Mouse (Mus musculus): ENCODE data around the gene Rita1. TPM values are rescaled to one million over a fixed set of nuclear protein-coding genes. Genes with fewer than 3 reads are reported as not detected.

The Rita1 gene
- polyA plus RNA-seq, 1 experiment from 2014 or later, result 12.8 TPM

DNA sequence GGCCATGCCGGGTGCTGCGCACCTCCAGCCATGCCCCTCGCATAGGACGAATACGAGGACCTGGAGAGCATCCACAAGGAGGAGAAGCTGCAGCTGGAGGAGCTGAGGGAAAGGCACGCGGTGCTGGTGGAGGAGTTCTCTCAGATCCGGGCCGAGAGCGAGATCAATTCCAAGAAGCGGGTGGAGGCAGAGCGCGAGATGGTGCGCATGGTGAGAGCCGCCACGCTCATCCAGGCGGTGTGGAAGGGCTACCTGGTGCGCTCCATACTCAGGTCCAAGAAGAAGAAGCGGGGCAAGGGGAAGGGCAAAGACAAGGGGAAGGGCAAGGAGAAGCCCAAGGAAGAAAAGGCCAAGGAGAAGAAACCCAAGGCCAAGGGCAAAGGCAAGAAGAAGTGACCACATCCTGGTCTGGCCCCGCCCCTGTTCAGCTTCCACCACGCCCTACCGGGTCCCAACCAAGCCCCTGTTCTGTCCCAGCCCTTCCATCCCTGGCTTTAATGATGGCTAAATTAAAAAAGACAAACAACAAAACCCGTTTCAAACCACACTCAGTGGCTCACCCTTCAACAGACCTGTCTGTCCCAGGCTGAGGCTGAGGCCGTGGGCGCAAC lies 5.7 kb downstream of the Rita1 start:
- H3K9me3 ChIP-seq (ENCODE audit: control insufficient read depth, low read length), result no peaks in the 10 kb centered on the region
- peaks cover 9% of the 10 kb centered on the region for H3K4me1 ChIP-seq (ENCODE audit: control insufficient read depth, insufficient read depth, low read length)
- H3K27ac ChIP-seq (ENCODE audit: low read length), result no peak overlapping the region
- H3K4me2 ChIP-seq (ENCODE audit: low read depth, low read length), result no peak overlapping the region
- no peaks in the 10 kb centered on the region for H3K36me3 ChIP-seq (ENCODE audit: control insufficient read depth, insufficient read depth, low read length)
- no peak overlapping the region for H3K4me3 ChIP-seq (ENCODE audit: low read length)
- H3K9ac ChIP-seq (ENCODE audit: low read depth, low read length), result 0 out of 2 replicates have a peak overlapping the region, but pooled peaks have one; percentile 4
- H3K27me3 ChIP-seq (replicated peaks; ENCODE audit: control insufficient read depth, insufficient read depth, low read length), result no peaks in the 10 kb centered on the region
- no peak for ATAC-seq
- WGBS, result 72% methylated on average over 25 of the region's 25 CpGs

DNA sequence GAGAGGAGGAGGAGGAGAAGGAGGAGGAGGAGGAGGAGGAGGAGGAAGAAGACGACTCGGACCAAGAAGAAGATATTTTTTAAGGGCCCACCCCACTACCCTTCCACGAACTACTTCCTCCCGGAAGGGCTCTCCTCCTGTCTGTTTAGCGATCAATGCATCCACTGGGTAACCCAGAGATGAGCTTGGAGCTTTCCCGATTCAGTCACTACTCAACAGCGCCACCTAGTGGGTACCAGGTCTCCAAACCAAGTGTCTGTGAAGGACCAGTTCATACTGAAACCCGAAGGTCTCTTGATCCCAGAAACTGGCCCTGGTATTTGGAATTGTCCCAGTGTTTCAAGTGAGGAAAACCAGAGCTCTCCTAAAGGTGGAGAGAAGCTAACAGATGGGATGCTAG lies 6.7 kb downstream of the Rita1 start:
- H3K9ac ChIP-seq (ENCODE audit: low read depth, low read length), result no peak overlapping the region
- peak overlapping the region; percentile 26; the same call in 1 of the 2 replicates for H3K4me3 ChIP-seq (ENCODE audit: low read length)
- H3K27me3 ChIP-seq (replicated peaks; ENCODE audit: control insufficient read depth, insufficient read depth, low read length), result no peaks in the 10 kb centered on the region
- no peaks in the 10 kb centered on the region; the same call in 1 of the 2 replicates for H3K4me1 ChIP-seq (ENCODE audit: control insufficient read depth, insufficient read depth, low read length)
- no peaks in the 10 kb centered on the region for H3K36me3 ChIP-seq (ENCODE audit: control insufficient read depth, insufficient read depth, low read length)
- ATAC-seq, result peak; percentile 62
- 0% methylated on average over 8 of the region's 8 CpGs for WGBS
- no peak overlapping the region for H3K27ac ChIP-seq (ENCODE audit: low read length)
- H3K4me2 ChIP-seq (ENCODE audit: low read depth, low read length), result peak overlapping the region; percentile 43
- no peaks in the 10 kb centered on the region for H3K9me3 ChIP-seq (ENCODE audit: control insufficient read depth, low read length)

DNA sequence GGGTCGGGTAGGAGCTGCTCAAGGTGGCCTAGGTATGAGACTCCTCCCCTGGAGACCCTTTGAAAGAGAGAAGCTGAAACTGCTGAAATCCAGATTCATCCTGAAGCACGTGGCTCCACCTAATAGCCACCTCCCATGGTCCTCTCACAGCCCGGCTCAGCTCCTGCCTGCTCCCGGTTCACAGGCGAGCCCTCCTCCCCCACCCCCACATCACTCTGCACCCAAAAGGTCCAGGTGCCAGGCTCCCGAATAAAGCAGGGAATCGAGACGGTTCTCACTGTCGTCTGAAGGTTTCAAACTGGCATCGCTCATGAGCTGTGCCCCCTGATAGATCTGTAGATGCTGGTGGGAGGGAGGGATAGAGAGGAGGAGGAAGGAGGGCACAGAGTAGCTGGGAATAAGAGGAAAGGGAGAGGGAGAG lies 7.1 kb downstream of the Rita1 start:
- Histone ChIP-seq H3K36me3 (ENCODE audit: control insufficient read depth, insufficient read depth, low read length) (no peaks in the 10 kb centered on the region), H3K9ac (ENCODE audit: low read depth, low read length) (peak overlapping the region; percentile 12)

DNA sequence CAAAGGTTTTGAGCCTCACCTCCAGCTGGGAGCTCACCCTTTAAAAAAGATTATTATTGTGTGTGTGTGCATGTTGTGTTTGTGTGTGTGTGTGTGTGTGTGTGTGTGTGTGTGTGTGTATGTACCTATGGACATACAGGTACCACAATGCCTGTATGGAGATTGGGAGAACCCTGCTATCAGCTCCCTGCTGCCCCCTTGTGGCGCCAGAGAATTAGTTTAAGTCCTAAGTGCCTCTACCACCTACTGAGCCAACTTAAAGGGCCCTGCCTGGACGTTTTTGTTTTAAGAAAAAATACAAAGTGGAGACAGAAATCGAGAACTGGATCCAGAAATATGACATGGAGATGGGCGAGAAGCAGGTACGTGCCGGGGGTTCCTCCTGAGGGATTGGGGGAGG lies 7.5 kb downstream of the Rita1 start:
- H3K36me3 ChIP-seq (ENCODE audit: control insufficient read depth, insufficient read depth, low read length), result no peaks in the 10 kb centered on the region
- no peaks in the 10 kb centered on the region for H3K27me3 ChIP-seq (replicated peaks; ENCODE audit: control insufficient read depth, insufficient read depth, low read length)
- peak; percentile 62 for ATAC-seq
- H3K4me1 ChIP-seq (ENCODE audit: control insufficient read depth, insufficient read depth, low read length), result no peaks in the 10 kb centered on the region; the same call in 1 of the 2 replicates
- peak overlapping the region; percentile 43 for H3K4me2 ChIP-seq (ENCODE audit: low read depth, low read length)
- no peaks in the 10 kb centered on the region for H3K9me3 ChIP-seq (ENCODE audit: control insufficient read depth, low read length)
- peak overlapping the region; percentile 26 for H3K4me3 ChIP-seq (ENCODE audit: low read length)
- WGBS, result 2% methylated on average over 6 of the region's 6 CpGs
- H3K27ac ChIP-seq (ENCODE audit: low read length), result no peak overlapping the region
- H3K9ac ChIP-seq (ENCODE audit: low read depth, low read length), result peak overlapping the region; percentile 12

More for the DNA sequence above, 7.1 kb downstream of the Rita1 start:
- H3K27me3 ChIP-seq (replicated peaks; ENCODE audit: control insufficient read depth, insufficient read depth, low read length), result no peaks in the 10 kb centered on the region
- peak; percentile 22; the same call in 1 of the 2 replicates for ATAC-seq
- H3K9me3 ChIP-seq (ENCODE audit: control insufficient read depth, low read length), result no peaks in the 10 kb centered on the region
- peak overlapping the region; percentile 26 for H3K4me3 ChIP-seq (ENCODE audit: low read length)
- no peak overlapping the region for H3K27ac ChIP-seq (ENCODE audit: low read length)
- H3K4me1 ChIP-seq (ENCODE audit: control insufficient read depth, insufficient read depth, low read length), result no peaks in the 10 kb centered on the region; the same call in 1 of the 2 replicates
- peak overlapping the region; percentile 43 for H3K4me2 ChIP-seq (ENCODE audit: low read depth, low read length)
- 3% methylated on average over 10 of the region's 10 CpGs for WGBS

DNA sequence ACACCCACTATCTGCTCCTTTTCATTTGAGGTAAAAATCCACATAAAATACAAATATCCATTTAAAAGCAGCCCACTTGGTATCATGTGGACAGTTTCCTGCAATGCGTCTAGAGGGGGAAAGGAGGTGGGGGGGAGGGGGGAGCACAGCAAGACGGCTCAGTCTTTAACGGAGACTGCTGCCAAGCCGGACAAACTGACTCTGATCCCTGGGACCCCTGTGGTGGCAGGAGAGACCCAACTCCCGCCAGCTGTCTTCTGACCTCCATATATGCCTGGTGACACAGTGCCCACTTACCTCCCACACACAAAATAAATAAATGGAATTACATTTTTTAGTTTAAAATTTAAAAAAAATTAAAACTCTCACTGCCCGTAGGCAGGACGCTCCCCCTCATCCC lies 8.9 kb downstream of the Rita1 start:
- no peak overlapping the region for H3K9ac ChIP-seq (ENCODE audit: low read depth, low read length)
- H3K4me3 ChIP-seq (ENCODE audit: low read length), result no peak overlapping the region
- no peaks in the 10 kb centered on the region; the same call in 1 of the 2 replicates for H3K4me1 ChIP-seq (ENCODE audit: control insufficient read depth, insufficient read depth, low read length)
- ATAC-seq, result no peak
- WGBS, result 69% methylated on average over 7 of the region's 7 CpGs
- no peaks in the 10 kb centered on the region for H3K36me3 ChIP-seq (ENCODE audit: control insufficient read depth, insufficient read depth, low read length)
- H3K9me3 ChIP-seq (ENCODE audit: control insufficient read depth, low read length), result no peaks in the 10 kb centered on the region
- no peaks in the 10 kb centered on the region for H3K27me3 ChIP-seq (replicated peaks; ENCODE audit: control insufficient read depth, insufficient read depth, low read length)
- H3K27ac ChIP-seq (ENCODE audit: low read length), result no peak overlapping the region
- H3K4me2 ChIP-seq (ENCODE audit: low read depth, low read length), result no peak overlapping the region

DNA sequence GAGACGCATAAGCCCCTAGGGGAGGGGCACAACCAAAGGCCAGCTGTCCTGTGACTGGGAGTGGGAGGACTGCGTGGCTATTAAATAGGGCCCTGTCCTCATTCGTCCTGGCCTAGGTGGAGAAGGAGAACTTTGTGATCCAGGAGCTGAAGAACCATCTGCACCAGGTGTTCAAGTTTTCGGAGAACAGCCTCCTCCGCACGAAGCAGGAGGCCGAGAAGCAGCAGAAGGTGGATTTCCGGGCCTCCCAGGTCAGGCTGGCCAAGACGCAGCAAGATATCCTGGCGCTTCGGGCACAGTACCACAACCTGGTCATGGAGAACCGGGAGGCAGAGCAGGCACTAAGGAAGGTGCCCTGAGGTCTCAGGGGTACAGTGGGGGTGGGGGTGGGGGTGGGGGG lies 10.2 kb downstream of the Rita1 start:
- H3K4me3 ChIP-seq (ENCODE audit: low read length), result no peak overlapping the region
- WGBS, result 94% methylated on average over 12 of the region's 12 CpGs
- H3K9me3 ChIP-seq (ENCODE audit: control insufficient read depth, low read length), result no peaks in the 10 kb centered on the region
- no peaks in the 10 kb centered on the region; the same call in 1 of the 2 replicates for H3K4me1 ChIP-seq (ENCODE audit: control insufficient read depth, insufficient read depth, low read length)
- no peak for ATAC-seq
- no peaks in the 10 kb centered on the region for H3K36me3 ChIP-seq (ENCODE audit: control insufficient read depth, insufficient read depth, low read length)
- no peak overlapping the region for H3K4me2 ChIP-seq (ENCODE audit: low read depth, low read length)
- H3K9ac ChIP-seq (ENCODE audit: low read depth, low read length), result no peak overlapping the region
- no peak overlapping the region for H3K27ac ChIP-seq (ENCODE audit: low read length)
- H3K27me3 ChIP-seq (replicated peaks; ENCODE audit: control insufficient read depth, insufficient read depth, low read length), result no peaks in the 10 kb centered on the region

DNA sequence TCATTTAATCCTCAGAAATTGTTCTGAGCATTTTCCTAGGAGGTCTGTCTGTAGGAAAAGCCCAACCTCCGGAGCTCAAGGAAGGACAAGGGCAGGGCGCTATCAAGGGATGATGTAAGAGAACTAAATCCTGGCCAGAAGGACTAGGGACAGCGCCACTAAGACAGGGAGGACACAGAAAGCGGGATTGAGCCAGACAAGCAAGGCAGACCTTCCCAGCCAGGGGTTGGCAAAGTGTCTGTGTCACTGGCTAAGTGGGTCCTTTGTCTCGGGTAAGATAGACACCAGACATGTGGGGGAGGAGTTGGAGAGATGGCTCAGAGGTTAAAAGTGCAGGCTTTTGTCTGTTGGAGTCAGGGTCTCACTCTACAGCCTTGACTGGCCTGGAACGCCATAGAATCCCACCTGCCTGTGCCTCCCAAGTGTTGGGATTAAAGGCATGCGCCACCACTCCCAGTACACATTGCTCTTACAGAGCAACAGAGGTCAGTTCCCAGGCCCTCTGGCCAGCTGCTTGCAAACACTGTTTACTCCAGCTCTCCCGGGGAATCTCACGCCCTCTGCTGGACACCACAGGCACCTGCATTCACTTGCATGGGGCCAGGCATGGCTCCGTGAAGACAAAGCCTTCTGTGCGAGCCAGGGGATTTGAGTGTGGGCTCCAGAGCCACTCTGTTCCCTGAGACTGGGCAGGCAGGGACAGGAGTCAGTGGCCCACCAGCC lies 11.3 kb downstream of the Rita1 start:
- no peaks in the 10 kb centered on the region for H3K36me3 ChIP-seq (ENCODE audit: control insufficient read depth, insufficient read depth, low read length)
- H3K4me3 ChIP-seq (ENCODE audit: low read length), result no peak overlapping the region
- no peaks in the 10 kb centered on the region for H3K9me3 ChIP-seq (ENCODE audit: control insufficient read depth, low read length)
- no peaks in the 10 kb centered on the region; the same call in 1 of the 2 replicates for H3K4me1 ChIP-seq (ENCODE audit: control insufficient read depth, insufficient read depth, low read length)
- no peak overlapping the region for H3K9ac ChIP-seq (ENCODE audit: low read depth, low read length)
- WGBS, result 52% methylated on average over 11 of the region's 11 CpGs
- H3K27me3 ChIP-seq (replicated peaks; ENCODE audit: control insufficient read depth, insufficient read depth, low read length), result no peaks in the 10 kb centered on the region
- no peak overlapping the region for H3K4me2 ChIP-seq (ENCODE audit: low read depth, low read length)
- H3K27ac ChIP-seq (ENCODE audit: low read length), result no peak overlapping the region
- ATAC-seq, result no peak

DNA sequence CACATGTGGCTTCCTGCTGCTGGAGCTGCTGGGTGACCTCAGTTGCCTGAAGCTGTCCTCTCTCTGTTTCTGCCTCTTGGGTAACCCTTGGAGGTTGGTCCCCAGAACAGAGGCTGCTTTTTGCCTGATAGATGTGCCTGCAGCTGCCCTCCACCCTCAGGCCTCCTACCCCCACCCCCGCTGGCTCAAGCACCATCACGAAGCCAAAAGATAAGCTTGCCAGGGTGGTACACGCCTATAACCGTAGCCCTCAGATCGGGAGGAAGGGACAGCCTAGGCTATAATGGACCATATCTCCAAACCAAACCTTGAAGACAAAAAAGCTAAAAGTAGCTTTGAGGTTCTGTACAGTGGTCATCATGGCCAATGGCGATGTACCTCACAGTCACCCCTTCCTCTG lies 12.8 kb downstream of the Rita1 start:
- ATAC-seq, result 0 out of 2 replicates have a peak, but pooled peaks have one; percentile 29
- Histone ChIP-seq H3K27me3 (replicated peaks; ENCODE audit: control insufficient read depth, insufficient read depth, low read length) (no peaks in the 10 kb centered on the region), H3K36me3 (ENCODE audit: control insufficient read depth, insufficient read depth, low read length) (no peaks in the 10 kb centered on the region), H3K4me3 (ENCODE audit: low read length) (no peak overlapping the region), H3K9ac (ENCODE audit: low read depth, low read length) (no peak overlapping the region), H3K27ac (ENCODE audit: low read length) (no peak overlapping the region), H3K4me2 (ENCODE audit: low read depth, low read length) (no peak overlapping the region), H3K9me3 (ENCODE audit: control insufficient read depth, low read length) (no peaks in the 10 kb centered on the region), H3K4me1 (ENCODE audit: control insufficient read depth, insufficient read depth, low read length) (no peaks in the 10 kb centered on the region)
- 87% methylated on average over 6 of the region's 6 CpGs for WGBS

DNA sequence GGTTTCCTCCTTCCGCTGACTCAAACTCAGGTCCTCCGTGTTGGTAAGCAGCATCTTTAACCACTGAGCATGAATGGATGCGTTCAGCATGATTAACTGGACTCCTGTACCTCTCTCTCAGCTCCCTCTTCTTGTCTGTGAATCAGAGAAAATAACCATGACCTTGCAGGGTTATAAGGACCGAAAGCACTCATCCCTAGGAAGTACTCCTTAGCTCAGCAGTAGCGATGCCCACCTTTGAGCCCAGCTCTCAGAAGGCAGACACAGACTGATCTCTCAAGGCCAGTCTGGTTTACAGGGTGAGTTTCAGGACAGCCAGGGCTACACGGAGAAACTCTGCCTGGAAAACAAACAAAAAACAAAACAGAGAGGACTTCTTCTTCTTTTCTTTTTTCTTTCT lies 17.9 kb downstream of the Rita1 start:
- Histone ChIP-seq H3K4me2 (ENCODE audit: low read depth, low read length) (no peak overlapping the region), H3K9me3 (ENCODE audit: control insufficient read depth, low read length) (peaks cover 5% of the 10 kb centered on the region), H3K36me3 (ENCODE audit: control insufficient read depth, insufficient read depth, low read length) (no peaks in the 10 kb centered on the region), H3K9ac (ENCODE audit: low read depth, low read length) (no peak overlapping the region), H3K27me3 (replicated peaks; ENCODE audit: control insufficient read depth, insufficient read depth, low read length) (no peaks in the 10 kb centered on the region), H3K27ac (ENCODE audit: low read length) (no peak overlapping the region), H3K4me3 (ENCODE audit: low read length) (no peak overlapping the region), H3K4me1 (ENCODE audit: control insufficient read depth, insufficient read depth, low read length) (no peaks in the 10 kb centered on the region)
- ATAC-seq, result no peak
- WGBS, result 79% methylated on average over 6 of the region's 6 CpGs

All from intestine, embryonic 16.5 days (tissue).